Mouse (Mus musculus): ENCODE results near the gene Dlg2.
A peak's percentile ranks its signal among the peaks of the same experiment; 100 is the strongest.

Dlg2 gene

DNA sequence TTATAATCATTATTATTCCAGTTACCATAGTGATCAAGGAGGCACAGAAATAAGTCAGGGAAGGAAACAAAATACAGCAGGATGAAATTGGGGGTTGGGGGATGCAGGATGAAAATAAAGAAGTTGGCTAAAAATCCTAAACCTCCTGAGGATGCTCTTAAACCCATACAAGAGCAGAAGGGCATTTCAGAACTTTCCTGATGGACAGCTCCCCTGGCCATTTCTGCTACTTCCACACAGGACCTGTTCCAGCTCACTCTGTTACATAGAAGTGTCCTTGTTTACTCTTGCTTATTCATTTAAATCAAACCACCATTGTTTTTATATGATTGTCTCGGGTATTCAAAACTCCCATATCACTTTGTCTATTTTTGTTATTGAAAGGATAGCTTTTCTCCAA, 791.3 kb downstream of the Dlg2 start:
- peak; percentile 7 for DNase-seq (ENCODE audit: low spot score)

DNA sequence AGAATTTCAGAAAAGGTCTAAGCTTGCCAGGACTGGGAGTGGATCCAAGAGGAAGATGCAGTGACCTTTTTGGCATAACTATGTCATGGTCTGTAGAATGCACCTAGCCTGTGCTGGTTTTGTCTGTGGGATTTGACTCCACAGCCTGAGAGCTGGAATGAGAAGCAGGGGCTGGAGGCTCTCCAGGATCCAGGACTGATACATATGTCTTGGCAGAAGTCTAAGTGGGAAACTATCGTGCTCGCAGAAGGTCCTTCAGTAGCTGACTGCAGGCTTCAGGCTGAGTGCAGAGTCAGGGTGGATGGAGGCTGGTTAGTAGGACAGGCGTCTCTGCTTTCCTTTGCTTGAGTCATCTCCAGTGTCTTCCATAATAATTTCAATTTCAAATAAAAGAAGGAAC, 807.7 kb downstream of the Dlg2 start:
- no peak for DNase-seq (ENCODE audit: low spot score)

DNA sequence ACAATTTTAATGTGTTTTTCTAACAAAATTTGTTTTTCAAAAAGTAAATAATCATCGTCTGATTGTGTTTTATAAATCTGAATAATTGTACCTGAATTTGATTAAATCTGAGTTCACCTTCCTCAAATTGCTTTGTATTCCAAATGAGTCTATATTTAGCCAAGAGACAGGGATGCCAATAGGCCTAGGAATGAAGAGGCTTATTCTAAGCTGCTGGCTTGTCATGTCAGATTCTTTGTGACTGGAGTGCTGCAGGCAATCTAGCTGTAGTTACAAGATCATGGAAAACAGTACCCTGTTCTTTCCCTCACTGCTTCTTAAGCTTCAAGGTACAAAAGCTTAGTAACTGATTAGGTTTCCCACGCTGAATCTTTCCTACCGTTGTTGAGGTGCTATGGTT, 811.9 kb downstream of the Dlg2 start:
- no peak for DNase-seq (ENCODE audit: low spot score)

DNA sequence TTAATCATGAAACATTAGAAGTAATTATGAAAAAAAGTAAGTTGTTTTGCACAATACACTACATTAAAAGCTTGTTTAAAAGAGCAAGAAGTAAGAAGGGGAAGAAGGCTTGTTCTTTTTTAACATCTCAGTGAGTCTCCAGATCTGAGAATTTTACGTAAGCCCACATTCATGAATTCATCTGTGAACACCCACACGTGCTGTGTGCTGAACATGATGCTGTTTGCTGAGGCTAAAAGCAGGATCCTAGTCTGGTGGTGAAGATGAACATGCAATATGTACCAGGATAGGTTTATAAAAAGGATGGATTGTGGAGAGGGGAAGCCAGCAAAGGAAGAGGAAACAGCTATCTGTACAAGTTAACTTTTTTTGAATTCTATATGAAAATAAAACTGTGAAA, 819.7 kb downstream of the Dlg2 start:
- no peak for DNase-seq (ENCODE audit: low spot score)

DNA sequence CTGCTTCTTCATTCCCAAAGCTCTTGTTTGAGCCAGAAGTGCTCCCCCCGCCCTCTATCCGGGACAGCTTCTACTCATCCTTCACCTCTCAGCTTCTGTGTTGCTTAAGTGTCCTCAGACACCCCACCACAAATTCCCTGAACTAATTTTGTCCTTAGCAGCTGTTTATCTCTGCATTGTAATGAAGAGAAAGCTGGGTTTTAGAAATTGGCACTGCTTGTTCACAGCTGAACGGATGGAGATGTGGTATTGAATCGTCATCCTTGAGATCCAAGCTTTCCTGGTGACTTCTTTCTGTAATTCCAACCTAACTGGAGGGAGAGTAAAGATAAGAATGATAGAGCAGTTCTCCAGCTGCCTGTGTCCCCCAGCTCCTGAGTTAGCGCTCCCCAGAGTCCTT, 834.7 kb downstream of the Dlg2 start:
- DNase-seq (ENCODE audit: low spot score), result no peak

DNA sequence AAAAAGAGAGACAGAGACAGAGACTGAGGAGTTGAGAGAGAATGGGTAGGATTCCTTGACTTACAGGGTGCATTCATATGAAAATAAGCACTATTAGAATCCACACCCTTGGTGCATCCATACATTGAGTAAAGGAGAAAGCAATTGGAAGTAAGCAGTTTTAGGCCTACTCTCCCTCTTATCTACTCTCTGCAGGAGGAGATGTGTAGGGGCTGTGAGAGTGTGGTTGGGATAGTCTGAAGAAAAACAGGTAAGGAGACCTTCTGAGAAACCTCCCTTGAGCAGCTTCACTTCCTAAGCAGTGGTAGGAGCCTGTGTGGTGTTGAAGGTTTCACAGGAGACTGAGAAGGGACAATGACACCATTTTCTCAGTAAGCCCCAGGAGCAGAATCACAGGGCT, 868.6 kb downstream of the Dlg2 start:
- DNase-seq (ENCODE audit: low spot score), result no peak

DNA sequence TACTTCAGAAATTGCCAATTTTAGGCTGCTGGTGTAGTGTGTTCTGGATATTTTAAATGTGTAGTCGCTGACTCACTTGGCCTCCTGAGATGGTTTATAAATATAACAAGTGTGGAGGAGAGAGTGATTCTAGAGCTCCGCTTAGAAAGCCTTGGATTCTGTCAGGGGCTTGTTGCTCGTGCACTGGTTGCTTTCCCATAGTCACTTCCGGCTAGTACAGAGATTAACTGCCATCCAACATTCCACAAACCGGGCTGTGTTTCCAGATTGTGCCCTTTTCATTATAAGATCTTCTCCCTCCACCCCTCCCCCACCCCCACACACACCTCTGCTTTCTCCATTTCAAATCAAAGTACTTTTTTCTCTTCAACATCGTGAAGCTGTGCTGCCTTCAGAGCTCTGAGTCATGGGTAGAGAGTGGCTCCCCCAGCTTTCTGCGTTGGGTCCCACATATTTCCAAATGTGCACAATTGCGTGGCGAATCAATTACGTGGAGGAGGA, 893.4 kb downstream of the Dlg2 start:
- no peak for DNase-seq (ENCODE audit: low spot score)

DNA sequence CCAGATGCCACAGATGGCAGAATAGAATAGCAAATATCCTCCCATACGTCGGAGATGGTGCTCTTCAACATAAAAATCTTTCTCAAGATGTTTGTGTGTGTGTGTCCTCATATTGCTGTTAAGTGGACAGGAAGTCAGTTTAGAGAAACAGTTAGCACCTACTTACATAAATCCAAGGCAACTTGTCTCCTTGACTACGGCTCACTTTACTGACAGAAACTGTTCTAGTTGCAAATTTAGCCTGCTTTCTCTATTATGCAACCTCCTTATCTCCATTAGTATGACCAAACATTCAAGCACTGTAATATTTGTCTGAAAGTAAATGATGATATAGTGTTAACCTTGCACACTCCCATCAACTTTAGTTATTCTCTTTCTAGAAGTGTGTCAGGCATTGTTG, 905.8 kb downstream of the Dlg2 start:
- no peak for DNase-seq (ENCODE audit: low spot score)

DNA sequence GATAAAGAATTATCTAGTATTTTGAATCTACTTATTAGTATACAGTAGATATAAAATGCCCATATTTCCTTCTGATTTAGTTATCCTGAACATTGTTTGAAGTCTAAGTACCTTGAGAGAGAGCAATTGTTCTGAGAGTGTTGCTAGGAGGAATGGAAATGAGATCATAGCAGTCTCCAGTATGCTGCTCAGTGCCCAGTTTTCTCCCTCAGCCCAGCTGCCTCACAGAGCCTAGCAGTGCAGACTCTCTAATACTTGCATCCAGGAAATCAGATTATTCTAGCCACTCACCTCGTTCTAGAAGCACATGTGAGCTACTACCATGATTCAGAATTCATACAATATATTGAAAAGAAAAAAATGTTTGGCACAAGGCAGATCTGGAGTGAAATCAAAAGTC, 907.4 kb downstream of the Dlg2 start:
- no peak for DNase-seq (ENCODE audit: low spot score)

DNA sequence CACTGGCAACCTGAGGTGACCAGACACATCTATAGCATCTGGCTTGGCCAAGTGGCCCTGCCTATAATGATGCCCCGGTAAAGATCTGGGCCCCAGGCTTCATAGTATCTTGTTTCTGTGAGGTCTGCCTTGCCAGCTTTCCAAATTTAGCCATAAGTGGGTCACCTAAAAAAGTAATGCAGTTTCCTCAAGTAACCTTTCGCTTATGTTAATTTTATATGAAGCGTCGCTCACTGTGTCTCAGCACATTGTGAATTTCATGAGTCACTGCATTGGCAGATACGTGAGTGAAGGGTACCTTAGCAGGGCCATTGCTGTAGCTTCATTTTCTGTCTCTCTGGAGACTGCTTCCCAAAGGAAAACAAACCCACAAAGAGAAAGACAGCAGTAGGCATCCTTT, 912.8 kb downstream of the Dlg2 start:
- no peak for DNase-seq (ENCODE audit: low spot score)

DNA sequence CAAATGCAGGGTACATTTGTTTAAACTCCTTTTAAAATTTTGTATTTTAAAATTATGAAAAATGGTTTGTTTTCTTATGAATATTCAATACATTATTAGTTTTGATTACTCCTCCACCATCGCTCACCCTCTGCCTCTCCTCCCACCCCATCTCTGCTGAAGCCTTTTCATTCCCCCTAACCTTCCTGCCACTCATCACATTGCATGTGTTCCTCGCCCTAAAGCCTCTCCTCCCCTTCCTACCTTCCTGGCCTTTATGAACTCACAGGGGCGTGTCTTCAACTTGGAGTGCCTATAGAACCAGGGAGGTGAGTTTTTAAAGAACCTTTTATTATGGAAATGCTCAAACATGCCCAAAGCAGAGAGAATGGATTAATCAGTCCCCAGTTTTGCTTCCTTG, 921.4 kb downstream of the Dlg2 start:
- no peak for DNase-seq (ENCODE audit: low spot score)

DNA sequence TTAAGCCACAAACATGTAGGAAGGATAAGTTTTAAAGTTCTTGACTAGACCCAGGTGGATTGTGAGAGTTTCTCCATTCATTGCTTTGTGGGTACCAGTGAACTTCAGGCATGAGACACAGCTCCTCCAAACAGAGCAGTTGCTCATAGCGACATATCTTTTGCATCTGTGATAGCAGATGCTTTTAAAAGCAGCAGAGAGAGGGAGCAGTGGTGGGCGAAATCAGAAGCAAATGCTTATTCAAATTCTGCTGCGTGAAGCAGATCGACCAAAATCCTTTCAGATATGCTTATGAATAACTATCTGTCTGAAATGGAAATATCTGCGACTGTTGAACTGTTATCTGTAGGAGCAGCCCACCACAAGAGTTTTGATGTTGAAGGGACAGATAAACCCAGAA, 935.6 kb downstream of the Dlg2 start:
- DNase-seq (ENCODE audit: low spot score), result no peak

DNA sequence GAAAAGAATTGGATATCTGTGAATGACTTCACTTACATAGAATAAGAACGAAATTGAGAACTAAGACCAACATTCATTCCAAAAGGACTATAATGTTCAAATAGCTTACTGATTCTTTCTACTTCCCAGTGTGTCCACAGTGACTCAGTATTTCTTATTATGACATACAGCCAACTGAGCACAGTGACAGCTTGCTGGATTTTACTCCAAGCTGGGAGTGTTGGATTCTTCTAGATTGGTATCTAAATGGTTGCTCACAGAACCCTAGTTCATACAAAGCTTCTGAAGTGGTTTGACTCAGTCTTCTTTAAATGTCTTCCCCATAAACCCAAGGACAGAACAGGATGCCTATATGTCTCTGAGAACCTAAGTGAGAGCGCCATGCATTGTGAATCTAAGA, 937.7 kb downstream of the Dlg2 start:
- DNase-seq (ENCODE audit: low spot score), result no peak

DNA sequence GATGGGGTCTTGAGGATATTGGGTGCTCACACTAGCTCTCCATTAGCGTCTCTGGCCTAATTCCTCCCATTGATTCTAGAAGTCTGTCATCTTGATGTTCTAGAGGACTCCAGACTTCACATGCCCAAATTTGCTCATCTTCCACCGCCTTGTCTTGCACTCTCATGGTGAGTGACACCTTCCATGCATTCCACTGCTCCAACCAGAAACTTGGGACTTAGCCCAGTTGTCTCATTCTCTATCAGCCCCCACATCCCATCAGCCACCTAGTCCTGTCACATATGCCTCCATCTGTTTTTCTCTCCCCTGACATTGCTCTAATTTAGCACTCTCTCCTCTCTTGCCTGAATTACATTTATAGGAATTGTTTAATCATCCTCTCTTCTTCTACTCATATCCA, 938.3 kb downstream of the Dlg2 start:
- no peak for DNase-seq (ENCODE audit: low spot score)

DNA sequence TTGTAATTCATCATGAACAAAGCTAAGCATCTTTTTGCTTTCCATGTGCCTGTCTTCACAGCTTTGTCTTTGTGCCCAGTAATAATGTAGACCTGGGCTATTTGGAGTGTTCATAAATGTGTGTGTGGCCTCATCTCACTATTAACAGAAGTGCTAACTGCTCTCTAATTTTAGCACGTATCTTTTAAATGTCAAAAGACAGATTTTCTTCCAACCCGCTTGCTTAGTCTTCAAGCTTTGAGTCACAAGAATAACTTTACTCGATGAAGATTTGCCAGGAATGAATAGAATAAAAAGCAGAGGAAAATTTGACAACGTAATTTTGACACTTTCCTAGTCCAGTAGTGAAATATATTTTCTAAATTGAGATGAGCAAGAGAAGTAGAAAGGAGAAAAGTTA, 943.7 kb downstream of the Dlg2 start:
- no peak for DNase-seq (ENCODE audit: low spot score)

DNA sequence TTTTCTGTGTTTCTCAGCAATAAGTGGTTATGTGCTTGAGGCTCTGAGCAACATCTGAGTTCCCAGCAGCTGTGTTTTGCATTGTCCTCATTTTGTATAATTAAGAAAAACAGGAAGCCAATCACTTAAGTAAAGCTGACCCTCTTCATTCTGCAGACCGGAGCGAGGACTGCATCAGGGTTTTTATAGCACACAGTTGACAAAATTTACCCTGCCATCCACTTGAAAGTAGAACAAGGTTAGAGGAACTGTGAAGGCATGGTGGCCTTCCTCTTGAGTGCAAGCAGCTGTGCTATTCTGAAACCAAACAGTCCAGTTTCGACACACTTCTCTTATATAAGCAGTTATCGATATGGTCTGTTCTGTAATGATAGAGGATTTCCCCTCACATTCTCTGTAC, 947.3 kb downstream of the Dlg2 start:
- DNase-seq (ENCODE audit: low spot score), result no peak

DNA sequence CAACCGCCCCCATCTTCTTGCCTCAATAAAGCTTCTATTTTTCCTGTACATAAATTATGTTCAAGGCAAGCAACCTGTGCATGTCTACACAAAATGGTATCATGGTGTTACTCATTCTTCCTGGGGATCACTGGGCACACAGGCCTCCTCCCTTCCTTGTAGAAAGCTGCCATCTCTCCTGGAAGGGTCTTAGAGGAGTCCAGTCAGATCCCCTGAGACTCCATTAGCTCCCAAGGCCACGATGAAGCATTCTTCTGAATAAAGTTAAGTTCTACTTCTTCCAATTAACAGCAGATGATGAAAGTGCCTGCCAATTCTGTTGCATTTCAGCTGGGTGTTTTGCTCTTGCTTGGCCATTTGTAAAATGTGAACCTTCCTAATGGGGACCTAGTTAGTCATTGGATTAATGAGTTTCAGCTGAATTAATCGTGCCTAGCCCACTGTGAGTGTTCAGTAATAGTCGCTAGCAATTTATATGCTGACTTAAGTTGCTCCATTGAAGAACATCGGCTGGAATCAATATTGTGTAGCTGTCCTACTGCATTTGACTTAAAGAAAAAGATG, 953.3 kb downstream of the Dlg2 start:
- DNase-seq (ENCODE audit: low spot score), result no peak

DNA sequence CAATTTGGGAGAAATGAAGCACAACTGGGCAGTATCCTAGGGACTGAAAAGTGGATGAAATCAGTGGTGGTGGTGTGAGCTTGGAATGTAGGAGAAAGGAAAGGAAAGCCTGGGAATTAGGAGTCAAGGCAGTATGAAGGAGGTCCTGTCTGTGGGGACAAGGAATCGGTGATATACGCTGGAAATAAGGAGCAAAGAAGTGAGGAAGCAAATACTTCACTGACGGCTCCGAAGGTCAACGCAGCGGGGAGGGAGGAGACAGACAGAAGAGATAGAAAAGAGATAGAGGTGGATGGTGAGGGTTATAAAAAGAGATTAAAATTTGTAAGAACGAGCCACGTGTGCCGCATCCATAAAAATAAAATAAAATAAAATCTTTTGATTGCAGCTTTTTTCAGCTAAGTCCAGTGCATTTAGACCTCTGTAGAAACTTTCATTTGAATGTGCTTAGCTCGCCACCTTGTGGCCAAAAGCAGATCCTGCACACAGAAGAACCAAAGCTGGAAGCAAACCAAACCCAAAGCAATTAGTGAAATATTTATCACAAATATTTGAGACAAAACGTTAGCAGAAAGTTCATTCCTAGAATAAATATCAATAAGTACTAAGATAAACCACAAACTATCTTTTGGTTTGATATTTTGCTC, 955.2 kb downstream of the Dlg2 start:
- peak; percentile 2 for DNase-seq (ENCODE audit: low spot score)

DNA sequence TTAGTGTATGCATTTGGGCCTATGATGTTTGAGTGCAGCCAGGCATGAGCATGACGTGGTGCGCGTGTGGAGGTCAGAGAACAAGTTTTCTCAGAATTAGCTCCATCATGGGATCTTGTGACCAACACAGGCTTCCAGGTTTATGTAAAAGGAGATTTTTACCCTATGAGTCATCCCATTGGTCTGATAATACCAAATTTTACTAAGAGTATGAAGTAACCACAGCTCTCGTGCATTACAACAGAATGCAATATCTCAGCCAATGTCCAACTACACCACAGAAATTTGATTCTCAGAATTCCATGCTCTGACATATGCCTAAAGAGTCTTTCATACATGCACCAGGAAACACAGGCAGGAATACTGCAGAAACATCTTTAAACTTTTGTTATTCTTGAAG, 956.1 kb downstream of the Dlg2 start:
- DNase-seq (ENCODE audit: low spot score), result no peak

DNA sequence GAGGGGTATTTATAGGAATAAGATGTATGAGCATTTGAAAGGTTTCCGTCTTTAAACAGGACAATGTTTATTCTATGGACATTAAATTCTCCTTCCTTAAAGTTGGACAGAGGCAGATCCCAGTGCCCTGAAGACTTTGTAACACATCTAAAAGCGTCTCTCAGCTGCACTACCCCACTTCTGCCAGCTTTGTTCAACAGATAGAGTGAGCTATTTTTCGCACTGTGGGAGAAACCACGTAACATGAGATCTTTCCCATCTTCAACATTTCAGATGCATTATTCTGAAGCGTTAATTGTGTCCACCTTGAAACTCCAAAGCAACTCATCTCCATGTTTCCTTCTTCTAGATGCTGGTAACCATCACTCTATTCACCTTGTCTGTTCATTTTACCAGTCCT, 958.3 kb downstream of the Dlg2 start:
- no peak for DNase-seq (ENCODE audit: low spot score)

DNA sequence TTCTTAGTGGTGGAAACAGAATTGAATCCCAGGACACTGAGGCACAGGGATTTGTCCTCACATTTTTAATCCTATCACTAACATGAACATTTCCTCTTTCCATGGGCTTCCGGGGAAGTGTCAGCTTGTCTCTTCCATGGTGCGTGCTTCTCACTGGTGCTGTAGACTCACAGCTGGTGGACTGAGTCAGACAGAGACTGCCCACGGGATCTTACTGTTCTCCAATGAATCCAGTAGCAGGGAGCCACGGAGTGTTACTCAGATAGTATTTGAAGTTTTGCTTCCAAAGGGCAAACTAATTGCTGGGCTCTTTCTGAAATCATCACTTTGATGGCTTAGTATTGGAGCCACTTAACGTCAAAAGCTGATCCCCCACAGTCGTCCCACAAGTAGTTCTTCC, 963.9 kb downstream of the Dlg2 start:
- no peak for DNase-seq (ENCODE audit: low spot score)

DNA sequence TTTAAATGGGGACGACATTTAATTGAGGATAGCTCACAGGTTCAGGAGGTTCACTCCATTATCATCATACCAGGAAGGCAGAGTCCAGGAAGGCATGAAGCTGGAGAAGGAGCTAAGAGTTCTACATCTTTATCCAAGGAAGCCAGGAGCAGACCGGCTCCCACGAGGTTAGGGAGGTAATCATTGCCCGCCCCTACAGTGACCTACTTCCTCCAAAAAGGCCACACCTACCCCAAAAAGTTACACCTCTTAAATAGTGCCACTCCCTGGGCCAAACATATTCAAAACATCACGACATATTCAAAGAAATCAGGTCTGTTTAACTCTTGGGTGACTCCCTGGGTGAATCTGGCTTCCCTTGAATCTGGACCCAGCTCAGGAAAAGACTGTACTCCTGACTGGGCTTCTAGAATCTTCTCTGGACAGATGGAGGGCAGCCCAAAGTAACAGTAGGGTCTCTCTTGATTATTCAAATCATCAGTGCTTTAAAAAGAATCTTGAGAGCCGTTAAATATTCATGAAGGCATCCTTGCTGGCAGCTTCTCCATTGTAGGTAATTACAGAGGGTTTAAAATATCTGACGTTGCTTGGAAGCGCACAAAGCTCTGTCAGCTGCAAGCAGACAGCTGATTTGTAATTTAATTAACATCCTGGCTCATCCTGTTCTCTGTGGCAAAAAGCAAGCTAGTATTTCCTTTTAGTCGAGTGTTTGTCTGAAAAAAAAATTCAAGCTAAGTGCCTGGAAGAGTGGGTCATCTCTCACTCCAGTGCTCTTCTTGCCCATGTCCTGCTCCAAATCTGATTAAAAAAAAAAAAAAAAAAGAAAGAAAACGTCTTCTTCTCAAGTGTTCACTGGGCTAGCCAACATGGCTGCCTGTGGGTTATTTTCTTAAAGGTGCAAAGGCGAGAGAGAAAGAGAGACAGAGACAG, 966.2 kb downstream of the Dlg2 start:
- no peak for DNase-seq (ENCODE audit: low spot score)

DNA sequence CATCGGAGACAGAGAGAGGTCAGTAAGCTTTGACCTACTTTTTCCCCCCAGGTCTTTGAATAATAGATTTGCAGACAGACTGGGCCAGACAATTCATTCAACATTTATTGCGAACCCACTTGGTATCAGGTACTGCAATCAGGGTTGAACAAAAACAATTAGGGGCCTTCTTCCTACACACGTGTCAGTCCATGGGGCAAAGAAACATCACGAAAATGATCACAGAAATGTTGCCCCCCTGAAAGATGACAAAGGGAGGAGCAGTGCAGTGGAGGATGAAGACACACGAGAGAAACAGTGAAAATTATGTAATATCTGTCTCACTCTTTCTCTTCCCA, 966.9 kb downstream of the Dlg2 start:
- DNase-seq (ENCODE audit: low spot score), result no peak

Measured in ovary, postnatal 10 days (tissue).